Mouse (Mus musculus) adrenal gland, postnatal 14 days (tissue): Measurements from ENCODE around the gene Gm21977. TPM values are rescaled to one million over a fixed set of nuclear protein-coding genes. Genes with fewer than 3 reads are reported as not detected.
"Not testable (repeated sequence)": the region's sequence is repeated elsewhere in the genome, so short reads cannot be mapped to it uniquely, and the experiment has no call there.

Experiments used
- DNase-seq: peaks from one replicate; pipeline ENCODE4 v3.0.0; 2021; ENCODE audit warnings: mixed read lengths
- long read RNA-seq, 2 experiments: library from polyadenylated mRNA; stranded (forward); transcript quantifications; one replicate each; pipeline ENCODE4 v2.0.0; 2021
- total RNA-seq: library from RNA; stranded (reverse); gene quantifications from 2 replicates; pipeline ENCODE4 v1.2.3, GENCODE M21; 2021

The Gm21977 gene
- total RNA-seq = not detected in 2 replicates
- long read RNA-seq, experiment 1 = 0 reads
- long read RNA-seq, experiment 2 = 0 reads

DNA sequence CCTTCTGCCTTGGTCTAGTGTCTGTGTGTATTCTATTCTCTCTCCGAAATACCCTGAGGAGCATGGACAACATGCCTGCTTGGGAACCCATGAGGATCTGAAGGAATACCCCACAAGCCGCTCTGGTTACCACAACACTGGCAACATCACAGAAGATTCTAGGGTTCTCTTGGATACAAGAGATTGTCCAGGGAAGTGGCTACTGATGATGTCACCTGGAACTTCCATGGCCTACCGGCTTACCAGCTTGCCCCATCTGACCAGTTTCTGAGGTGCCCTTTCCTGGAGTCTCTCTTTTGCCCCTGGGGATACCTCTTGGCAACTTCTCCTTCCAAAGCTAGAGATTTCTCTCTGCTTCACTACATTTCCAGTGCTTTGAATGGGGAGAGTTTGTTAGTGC, at the start of gene Gm21977:
TSS of gene Gm21977 (minus strand) at position 101 of the 400 bp plus-strand sequence.
- DNase-seq = not testable (repeated sequence)

Other genes starting within 250 kb of the Gm21977 start
- not detected in 2 replicates for gene Gm3633, start 211.6 kb downstream of the Gm21977 start, total RNA-seq
- gene Gm10378, start 197.5 kb downstream of the Gm21977 start, total RNA-seq = not detected in 2 replicates
- not detected in 2 replicates for gene Gm3015, start 84.7 kb downstream of the Gm21977 start, total RNA-seq
- not detected in 2 replicates for gene Gm10377, start 55.5 kb downstream of the Gm21977 start, total RNA-seq
- gene Gm8082, start 140.1 kb upstream of the Gm21977 start, total RNA-seq = not detected in 2 replicates
- not detected in 2 replicates for gene Gm10376, start 162.2 kb upstream of the Gm21977 start, total RNA-seq
- gene Gm8094, start 223.2 kb upstream of the Gm21977 start, total RNA-seq = not detected in 2 replicates
- gene Gm8104, start 247.1 kb upstream of the Gm21977 start, total RNA-seq = not detected in 2 replicates